Mouse (Mus musculus) urinary bladder, postnatal 25 days (tissue): ENCODE measurements around the gene Ncoa6.

Experiments used
- DNase-seq: peaks from one replicate; pipeline ENCODE4 v3.0.0; 2022; ENCODE audit warnings: low spot score

The Ncoa6 gene

DNA sequence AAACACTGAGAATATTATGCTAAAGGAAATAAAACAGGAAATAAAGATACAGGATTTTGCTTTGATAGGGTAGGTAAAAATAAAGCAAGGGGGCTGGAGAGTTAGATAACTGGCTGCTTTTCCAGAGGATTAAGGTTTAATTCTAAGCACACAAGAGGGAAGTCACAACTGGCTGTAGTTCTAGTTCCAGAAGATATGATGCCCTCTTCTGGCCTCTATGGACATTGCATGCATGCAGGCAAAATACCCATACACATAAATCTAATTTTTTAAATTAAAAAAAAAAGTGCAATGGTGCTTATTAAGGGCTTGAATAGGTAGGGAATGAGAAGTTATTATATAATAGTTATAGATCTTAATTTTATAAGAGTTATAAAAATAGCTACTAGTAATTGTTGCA is 37.2 kb downstream of the Ncoa6 start:
- no peak for DNase-seq

DNA sequence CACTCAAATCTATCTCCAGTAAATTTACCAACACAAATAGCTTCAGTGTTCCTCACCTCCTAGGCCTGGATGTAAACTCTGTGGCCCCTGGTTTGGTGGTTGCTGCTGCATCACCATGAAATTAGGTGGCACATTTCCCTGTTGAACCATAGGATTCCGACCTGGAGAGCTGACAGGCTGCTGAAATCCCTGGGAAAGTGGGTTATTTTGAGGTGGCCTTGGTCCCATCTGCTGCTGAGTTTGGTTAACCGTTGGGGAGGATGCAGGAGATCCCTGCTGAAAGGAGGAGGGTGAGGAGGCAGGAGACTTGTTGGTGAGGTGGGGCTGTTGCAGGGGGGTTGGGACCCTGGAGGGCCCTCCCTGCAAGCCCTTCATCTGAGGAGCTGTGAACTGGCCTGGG is 52.8 kb downstream of the Ncoa6 start:
- DNase-seq: no peak

DNA sequence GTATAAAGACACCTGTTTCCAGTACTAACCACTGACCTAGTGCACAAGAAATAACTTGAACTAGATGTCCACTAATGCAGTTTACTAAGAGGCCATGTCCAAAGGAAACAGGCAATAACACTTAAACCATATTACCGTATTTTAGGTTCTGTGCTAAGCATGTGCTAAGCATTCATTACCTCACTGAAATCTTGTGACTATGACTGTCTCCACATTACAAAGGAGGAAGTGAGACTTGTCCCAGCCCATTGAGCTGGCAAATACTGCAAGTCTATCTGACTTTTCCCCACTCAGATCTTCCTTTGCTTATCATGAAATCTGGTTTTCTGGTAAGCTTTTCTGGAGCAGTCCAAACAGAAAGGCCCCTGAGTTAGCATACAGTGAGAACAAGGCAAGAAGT is 69.1 kb downstream of the Ncoa6 start:
- DNase-seq: no peak

DNA sequence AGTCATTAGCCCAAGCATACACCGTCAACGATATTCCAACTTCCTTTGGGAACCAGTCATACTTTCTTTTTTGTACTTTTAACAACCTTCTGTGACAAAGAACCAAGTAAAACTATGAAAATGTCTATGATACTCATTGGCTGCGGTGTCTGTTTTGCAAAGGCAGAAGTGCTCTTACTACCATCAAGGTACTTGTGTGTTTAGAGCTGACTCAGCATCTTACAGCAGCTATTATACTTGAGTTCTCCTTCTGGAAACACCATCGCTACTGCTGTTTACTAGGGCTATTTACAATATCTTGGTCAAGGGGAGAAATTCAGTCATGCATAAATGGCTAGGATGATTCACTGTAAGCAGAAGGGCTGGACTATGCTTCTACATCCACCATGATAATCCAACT is 71.8 kb downstream of the Ncoa6 start:
- no peak for DNase-seq

DNA sequence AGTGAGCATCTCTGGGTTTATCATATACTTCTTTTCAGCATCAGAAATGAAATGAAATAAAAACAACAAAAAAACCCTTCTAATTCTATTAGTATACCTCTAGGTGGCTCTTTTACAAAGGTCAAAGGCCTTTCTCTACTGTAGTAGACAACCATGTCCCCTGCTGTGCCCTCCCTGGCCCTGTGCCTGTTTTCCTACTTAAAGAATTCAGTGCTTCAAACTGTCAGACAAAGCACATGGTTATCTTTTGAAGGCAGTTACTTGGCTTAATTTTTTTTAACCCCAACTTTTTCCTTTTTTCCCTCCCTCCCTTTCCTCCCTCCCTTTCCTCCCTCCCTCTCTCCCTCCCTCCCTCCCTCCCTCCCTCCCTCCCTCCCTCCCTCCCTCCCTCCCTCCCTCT is 73.4 kb downstream of the Ncoa6 start:
- no peak for DNase-seq

DNA sequence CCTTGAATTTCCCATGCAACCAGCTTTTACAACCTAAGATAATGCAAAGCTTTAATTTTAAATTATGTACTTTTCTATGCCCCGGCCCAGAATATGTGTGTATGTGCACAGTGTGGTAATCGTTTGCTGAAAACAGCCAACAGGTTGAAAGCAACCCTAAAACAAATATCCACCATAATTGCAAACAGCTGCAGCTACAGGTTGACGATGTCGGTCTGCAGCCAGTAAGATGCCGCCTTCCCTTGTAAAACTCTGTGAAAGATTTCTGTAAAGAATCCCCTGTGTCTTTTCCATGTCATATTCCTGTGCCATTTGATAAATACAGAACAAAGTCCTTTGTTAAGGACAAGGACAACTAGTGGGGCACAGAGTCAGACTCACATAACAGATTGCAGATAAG is 79.1 kb downstream of the Ncoa6 start:
- DNase-seq: no peak

DNA sequence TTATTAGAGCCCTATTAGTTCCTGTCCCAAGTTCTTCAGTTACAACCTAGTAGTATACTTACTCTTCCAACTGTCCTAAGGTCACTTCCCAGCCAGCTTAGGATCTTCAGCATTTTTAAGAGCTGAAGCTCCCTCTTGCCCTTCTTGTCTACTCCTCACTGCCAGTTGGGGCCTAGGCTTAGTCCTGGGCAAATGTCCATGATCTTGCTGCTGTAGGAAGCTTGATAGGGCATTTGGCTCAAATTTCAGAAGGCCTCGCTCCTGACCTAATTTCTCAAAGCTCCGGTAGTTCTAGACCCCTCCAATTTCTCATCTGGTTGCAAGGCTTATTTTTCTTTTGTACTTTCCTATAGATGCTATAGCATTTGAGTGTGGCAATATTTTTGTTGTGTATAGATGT is 85.1 kb downstream of the Ncoa6 start:
- DNase-seq: no peak

DNA sequence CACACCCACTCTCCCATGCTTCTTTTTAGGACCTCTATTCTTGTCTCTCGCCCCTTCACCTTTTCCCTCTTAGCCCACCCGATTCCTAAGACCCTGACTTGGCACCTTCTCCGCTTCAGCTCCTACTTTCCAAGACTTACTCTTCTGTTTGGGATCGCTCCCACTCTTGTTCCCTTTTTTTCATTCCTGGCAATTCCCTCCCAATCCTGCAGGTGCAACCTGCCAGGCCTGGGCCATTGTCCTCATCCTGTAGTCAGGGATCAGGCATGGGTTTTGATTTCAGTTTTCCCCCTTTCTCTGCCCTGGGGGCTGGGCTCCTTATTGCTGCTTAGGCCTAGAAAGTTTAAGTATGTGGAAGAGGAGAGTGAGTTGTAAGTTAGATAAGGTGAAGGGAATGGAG is 86.6 kb downstream of the Ncoa6 start:
- DNase-seq: no peak

DNA sequence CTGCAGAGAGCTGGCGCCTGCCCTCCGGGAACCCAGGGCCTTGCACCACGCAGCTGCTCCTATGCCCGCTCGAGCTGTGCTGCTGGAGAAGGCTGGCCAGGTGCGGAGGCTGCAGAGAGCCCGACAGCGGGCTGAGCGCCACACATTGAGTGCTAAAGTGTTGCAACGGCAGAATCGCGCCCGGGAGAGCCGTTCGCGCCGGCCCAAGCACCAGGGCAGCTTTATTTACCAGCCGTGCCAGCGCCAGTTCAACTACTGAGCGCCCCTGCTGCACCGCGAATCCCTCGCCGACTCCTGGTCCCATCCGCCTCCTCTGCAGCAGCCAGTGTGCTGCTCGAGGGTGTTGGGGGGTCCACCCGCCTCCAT is 87.2 kb downstream of the Ncoa6 start:
- DNase-seq: no peak

DNA sequence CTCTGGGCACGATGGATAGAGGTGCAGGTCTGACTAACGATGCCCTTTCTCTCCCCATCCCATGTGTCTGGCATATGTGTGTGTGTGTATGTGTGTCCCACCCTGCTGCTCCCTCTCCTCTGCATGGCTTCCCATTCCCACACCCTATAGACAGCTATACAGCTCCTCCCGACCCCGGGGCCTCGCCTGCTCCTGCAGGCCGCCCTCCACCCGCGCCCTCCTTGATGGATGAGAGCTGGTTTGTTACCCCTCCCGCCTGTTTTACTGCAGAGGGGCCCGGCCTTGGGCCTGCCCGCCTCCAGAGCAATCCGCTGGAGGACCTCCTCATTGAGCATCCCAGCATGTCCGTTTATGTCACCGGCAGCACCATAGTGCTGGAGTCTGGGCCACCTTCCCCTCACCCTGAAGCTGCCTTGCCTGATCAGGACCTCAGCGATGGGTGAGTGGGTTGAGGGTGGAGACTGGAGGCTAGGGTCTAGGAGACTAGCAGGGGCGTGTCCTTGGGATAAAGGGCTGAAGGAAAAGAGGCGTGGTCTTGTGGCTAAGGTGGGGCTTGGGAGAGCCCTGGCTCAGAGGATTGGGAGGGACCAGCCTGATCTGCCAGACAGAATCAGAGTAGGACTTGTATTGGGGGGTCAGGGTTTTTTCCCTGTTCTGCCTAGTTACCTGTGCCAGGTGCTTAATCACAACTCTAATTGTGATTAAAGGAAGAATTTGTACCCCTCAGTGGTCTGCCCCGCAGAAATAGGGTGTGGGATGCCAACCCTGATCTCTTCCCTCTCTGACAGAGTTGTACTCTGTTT is 87.8 kb downstream of the Ncoa6 start:
- no peak for DNase-seq

DNA sequence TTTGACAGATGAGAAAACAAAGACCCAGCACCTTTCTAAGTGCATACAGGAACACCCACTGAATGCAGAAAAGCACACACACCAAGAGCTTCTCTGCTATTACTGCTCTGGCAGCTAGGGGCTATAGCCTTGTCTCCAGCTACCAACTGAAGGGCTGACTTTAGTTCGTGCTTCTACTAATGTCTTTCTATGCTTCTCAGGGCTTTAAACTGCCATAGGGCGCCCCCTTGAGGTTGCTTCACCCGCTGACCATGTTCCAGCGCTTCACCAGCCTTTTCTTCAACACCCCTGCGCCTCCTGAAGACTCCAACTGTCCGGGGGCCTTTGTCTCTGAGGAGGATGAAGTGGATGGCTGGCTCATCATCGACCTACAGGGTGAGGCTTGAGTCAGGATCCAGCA is 88.6 kb downstream of the Ncoa6 start:
- DNase-seq: peak; percentile 84

DNA sequence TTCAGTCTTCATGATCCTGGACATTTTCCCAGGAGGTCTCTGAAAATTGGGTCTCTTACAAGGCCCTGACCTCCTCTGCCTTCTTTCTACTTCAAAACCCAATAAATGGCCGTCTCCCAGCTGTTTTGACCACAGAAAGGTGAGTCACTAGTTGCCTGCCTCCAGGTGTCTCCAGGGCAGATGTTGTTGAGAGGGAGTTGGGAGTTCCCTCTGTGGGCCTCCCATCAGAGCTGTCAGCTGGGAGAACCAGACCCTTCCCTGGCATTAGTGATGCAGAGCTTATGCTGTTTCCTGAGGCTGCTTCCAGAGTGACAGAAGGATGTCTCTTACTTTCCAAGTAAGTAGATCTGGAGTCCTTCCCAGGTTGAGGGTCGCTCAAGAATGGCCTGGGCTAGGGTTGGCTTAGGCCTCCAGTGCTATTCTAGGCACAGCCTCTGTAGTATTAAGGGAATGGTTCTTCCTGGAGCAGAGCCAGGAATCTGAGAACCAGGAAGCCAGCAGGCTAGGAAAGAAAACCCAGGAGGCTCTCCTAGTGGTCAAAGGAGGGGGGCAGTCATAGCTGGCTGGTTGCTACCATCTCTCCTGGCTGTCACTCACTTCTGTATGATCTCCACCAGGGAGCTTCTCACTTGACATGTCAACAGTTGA is 90.8 kb downstream of the Ncoa6 start:
- no peak for DNase-seq

DNA sequence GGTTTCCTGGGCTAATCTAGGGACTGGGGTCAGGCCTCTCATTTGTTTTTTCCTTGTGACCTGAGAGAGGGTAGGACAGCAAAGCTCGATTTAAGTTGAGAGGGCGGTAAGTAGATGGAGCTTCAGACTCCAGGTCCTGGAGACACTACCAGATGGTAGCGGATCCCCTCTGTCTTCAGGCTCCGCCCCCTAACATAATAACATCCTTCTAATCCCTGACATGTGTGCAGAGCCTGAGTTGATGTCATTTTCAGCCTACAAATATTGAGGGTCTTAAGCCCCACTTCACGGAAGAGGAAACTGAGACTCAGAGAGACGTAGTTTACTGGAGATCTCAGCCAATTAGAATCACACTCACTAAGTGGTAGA is 91.4 kb downstream of the Ncoa6 start:
- DNase-seq: no peak

DNA sequence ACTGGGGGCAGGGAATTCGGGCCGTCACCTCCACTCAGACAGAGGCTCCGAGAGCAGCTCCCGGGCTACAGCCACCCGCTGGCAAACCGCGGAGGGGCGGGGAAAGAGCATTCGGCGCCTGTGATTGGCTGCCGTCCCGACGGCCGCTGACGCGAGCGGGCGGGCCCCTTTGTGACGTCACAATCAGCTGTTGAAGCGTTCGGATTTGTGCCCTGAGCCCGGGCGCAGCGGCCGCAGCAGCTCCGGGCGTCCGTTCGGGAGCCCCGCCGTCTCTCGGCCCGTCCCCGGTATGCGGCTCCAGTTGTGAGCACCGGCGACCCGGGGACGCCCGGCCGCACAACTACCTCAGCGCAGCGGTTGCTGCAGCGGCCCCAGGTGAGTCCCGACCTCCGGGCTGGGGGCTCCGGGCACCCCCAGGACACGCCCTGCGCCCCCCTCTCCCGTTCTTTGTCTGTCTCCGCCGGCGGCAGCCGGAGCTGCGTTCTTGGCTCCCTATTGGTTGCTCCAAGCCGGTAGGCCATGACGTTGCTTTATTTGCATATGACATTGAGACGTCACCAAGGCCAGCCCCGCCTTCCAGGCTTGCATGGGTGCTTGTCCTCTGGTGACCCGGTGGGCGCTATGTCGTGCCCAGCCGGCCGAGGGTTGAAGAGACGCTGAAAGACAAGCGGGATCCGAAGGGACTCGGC is 91.9 kb downstream of the Ncoa6 start:
- peak; percentile 98 for DNase-seq

DNA sequence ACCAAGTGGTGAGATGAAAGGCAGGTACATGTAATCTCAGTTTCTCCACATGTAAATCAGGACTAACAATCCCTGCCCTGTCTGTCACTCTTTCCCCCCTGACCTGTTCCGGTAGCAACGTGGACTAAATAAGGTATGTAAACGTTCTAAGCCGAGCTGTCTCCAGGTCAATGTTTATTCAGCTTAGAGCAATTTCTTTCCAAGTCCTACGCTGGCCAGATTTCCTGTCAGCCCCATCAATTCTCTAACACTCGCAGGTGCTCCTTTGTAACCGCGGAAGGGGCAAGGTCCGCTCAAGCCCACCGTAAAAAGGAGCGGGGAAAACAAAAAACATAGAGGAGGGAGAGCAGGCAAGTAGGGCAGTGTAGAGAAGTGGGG is 92.6 kb downstream of the Ncoa6 start:
- DNase-seq: no peak

DNA sequence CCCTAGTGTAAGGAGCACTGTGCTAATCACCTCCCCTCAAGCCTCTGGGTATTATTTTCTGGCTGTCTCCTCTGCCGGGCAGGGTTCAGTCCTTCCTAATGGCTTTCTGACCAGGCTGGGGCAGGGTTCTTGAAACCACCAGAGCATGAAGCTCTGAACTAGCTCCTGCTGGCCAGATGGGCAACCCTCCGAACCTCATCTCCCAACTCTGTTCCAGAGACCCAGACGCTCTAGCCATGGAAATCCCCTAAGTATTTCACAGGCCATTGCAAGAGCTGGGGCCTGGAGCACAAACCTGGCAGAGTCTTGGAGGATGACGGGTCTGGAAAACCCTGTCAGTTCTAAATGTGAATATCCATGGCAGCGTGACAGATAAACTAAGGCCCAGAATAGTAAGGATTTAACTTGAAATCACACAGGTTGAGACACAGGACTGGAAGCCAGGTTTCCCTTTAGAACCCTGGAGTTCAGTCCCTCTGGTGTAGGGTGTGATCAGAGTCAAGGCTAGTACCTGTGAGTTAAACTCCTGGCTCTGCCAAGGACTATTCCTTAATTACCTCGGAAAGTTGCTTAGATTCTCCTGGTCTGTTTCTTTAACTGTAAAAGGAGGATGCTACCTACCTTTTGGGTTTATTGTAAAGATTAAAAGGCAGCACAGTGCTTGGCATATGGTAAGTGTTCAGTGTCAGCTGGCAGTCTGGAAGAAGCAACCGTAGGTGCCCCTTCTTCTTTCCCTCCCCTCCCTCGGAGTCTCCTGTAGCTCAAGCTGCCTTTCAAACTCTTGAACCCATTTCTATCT is 93.2 kb downstream of the Ncoa6 start, which contains the start of gene Trp53inp2:
Gene Trp53inp2, plus strand, starts transcription at position 799 of the 799 bp plus-strand sequence.
- no peak for DNase-seq

DNA sequence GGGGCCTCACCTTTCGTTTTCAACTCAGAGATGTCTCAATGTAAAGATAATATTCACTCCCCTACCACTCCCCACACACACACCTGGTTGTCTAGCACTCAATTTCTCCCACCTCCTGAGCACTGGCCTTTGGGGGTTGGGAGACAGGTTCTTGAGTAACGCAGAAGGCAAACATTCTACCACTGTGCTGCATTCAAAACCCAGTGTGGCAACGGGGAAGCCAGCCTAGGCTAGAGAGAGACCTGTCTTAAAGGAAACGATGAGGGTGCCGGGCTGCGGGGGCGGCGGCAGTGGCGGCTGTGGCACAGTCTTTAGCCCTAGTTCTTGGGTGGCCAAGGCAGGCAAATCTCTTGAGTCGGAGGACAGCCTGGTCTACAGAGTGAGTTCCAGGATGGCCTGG is 97.5 kb downstream of the Ncoa6 start:
- DNase-seq: no peak

DNA sequence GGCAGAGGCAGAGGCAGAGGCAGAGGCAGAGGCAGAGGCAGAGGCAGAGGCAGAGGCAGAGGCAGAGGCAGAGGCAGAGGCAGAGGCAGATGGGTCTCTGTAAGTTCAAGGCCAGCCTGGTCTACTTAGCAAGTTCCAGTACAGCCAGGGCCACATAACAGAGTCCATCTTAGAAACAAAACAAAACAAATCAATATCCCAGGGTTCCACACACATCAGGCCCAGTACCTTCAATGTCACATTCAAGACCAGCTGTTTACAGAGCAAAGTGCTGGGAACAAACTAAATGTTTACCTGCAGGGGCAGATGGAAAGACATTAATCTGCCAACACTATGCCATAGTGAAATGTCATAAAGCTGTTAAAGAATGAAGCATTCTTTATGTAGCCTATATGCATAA is 99.2 kb downstream of the Ncoa6 start:
- DNase-seq: no peak

DNA sequence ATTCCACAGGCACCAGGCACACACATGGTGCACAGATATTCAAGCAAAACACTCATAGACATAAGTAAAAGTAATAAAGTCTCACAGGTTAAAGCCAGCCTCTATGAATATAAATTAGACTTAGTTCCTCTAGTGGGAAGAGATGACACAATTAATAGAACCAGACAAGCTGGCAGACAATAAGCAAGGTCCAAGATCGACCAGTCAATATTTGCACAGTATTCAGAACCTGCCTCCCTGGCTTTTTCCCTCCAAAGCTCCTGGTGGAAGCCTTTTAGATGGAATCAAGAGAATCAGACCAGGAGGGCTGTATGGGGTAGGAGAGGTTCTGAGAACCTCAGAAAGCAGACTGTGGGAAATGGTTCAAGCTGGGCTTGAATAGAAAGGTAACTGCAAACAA is 99.8 kb downstream of the Ncoa6 start:
- DNase-seq: no peak

DNA sequence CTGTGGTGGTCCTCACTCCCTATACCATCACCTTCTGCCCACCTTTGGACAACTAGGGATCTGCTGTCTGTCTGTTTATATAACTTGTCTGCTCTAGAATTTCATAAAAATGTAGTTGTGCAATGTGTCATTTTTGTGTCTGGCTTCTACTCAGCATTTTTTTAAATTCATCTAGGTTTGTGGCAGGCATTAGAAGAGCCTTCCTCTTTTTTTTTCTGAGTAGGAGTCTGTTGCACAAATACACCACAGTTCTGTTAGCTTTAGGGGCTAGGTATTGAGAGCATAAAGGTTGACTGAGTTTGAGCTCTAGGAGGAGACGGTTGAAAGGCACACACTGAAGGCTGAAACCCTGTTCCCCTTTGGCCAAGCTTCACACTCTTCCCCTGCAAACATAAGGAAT is 100.4 kb downstream of the Ncoa6 start:
- DNase-seq: no peak

DNA sequence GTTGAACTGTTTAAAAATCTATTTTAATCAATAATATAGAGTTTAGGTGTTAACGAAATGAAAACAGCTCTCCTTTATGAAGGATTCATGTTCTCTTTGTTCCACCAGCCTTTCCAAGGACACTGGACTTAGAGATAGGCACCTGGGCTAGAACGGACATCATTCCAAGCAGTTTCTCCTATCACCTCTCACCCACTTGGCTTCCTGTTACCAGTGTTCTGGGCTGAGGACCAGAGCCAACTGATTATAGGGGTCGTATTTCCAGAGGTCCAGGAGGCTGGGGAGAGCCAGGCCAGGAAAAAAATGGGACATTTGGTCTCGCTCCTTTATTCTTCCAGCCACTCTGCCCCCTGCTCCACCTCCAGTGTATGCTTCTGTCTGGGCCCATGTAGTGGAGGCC is 101.2 kb downstream of the Ncoa6 start:
- DNase-seq: no peak

DNA sequence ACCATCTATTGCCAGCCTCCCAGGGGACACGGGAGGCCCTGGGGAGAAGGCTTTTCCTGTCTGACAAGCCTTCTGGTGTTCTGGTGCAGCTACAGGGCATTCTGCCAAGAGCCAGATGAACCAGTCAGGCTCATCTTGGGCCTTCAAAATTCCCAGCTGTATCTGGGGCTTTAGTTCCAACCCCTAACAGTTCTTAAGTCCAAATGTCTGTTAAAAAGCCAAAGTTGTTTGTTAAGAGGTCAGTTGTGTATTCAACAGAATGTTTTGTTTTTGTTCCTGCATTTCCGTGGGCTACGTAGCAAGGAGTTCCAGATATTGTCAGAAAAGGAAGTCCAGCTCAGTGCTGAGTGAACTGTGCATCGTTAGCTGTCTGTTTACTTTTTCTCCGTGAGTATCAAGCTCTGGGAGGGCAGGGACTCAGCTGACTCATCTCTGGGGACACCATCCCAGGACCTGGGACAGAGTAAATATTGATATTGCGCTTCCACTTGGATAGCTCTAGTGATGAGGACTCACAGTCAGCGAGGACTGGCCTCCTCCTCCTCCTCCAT is 104.3 kb downstream of the Ncoa6 start:
- peak; percentile 44 for DNase-seq
